Mouse (Mus musculus) large intestine, adult 2 months (tissue): ENCODE results near the gene Nup133. TPM values are rescaled to one million over a fixed set of nuclear protein-coding genes. Genes with fewer than 3 reads are reported as not detected.

Source experiments
- DNase-seq: peaks from one replicate; pipeline ENCODE4 v3.0.0-alpha.2; 2012; ENCODE audit warnings: low read depth, low spot score
- WGBS: fragments of 180-500 bp; shearing (Covaris S2); methylation state at CpG from one replicate; pipeline ENCODE4 v1.1.7; 2018; 5-methylcytosine and 5-hydroxymethylcytosine counted together
- polyA plus RNA-seq: library from polyadenylated mRNA; depleted of rRNA; stranded (reverse); fragments of >200 nt; gene quantifications from 2 replicates; pipeline ENCODE4 v1.2.3, GENCODE M21; 2012

The Nup133 gene
- polyA plus RNA-seq, 1 experiment, result 14.4 TPM

GRCm38 (mm10) chr8:123891883-123892585 is 57.0 kb downstream of the Nup133 start:
- no peak for DNase-seq
- 7% methylated on average over 49 of the region's 49 CpGs for WGBS

GRCm38 (mm10) chr8:123891271-123891670 is 57.8 kb downstream of the Nup133 start:
- no peak for DNase-seq

GRCm38 (mm10) chr8:123889797-123890196 is 59.3 kb downstream of the Nup133 start:
- 61% methylated on average over 4 of the region's 4 CpGs for WGBS
- no peak for DNase-seq

More at GRCm38 (mm10) chr8:123891271-123891670, 57.8 kb downstream of the Nup133 start:
- WGBS, result under 1% methylated on average over 11 of the region's 11 CpGs

- WGBS, result 76% methylated on average over 2 of the region's 2 CpGs
- no peak for DNase-seq
These were observed 61.1 kb downstream of the Nup133 start for GRCm38 (mm10) chr8:123887956-123888355.

GRCm38 (mm10) chr8:123887163-123887562 is 61.9 kb downstream of the Nup133 start:
- DNase-seq, result no peak
- WGBS, result 91% methylated on average over 4 of the region's 4 CpGs

- WGBS, result 11% methylated on average over 13 of the region's 14 CpGs
- no peak for DNase-seq
These were observed 64.1 kb downstream of the Nup133 start for GRCm38 (mm10) chr8:123884721-123885565.

- DNase-seq, result no peak
- 79% methylated on average over 4 of the region's 4 CpGs for WGBS
These were observed 66.0 kb downstream of the Nup133 start for GRCm38 (mm10) chr8:123883094-123883493.

- WGBS, result 70% methylated on average over 2 of the region's 2 CpGs
- DNase-seq, result no peak
These were observed 66.7 kb downstream of the Nup133 start for GRCm38 (mm10) chr8:123882412-123882811.

GRCm38 (mm10) chr8:123880821-123881350 is 68.2 kb downstream of the Nup133 start:
- 24% methylated on average over 4 of the region's 4 CpGs for WGBS
- DNase-seq, result no peak

- DNase-seq, result no peak
- 59% methylated on average over 10 of the region's 10 CpGs for WGBS
These were observed 68.8 kb downstream of the Nup133 start for GRCm38 (mm10) chr8:123880271-123880670.

- WGBS, result 40% methylated on average over 2 of the region's 2 CpGs
- no peak for DNase-seq
These were observed 71.2 kb downstream of the Nup133 start for GRCm38 (mm10) chr8:123877865-123878264.

- DNase-seq, result no peak
- WGBS, result 80% methylated on average over 11 of the region's 11 CpGs
These were observed 74.7 kb downstream of the Nup133 start for GRCm38 (mm10) chr8:123874324-123874723.

- DNase-seq, result no peak
- WGBS, result 76% methylated on average over 6 of the region's 6 CpGs
These were observed 75.7 kb downstream of the Nup133 start for GRCm38 (mm10) chr8:123873364-123873763.

GRCm38 (mm10) chr8:123872048-123872447 is 77.0 kb downstream of the Nup133 start:
- DNase-seq, result no peak
- WGBS, result 71% methylated on average over 9 of the region's 9 CpGs

- 39% methylated on average over 5 of the region's 5 CpGs for WGBS
- DNase-seq, result no peak
These were observed 82.1 kb downstream of the Nup133 start for GRCm38 (mm10) chr8:123866971-123867370.

GRCm38 (mm10) chr8:123865786-123866185 is 83.3 kb downstream of the Nup133 start:
- WGBS, result 53% methylated on average over 7 of the region's 7 CpGs
- DNase-seq, result no peak

GRCm38 (mm10) chr8:123860386-123860785 is 88.7 kb downstream of the Nup133 start:
- DNase-seq, result no peak
- 64% methylated on average over 4 of the region's 4 CpGs for WGBS

GRCm38 (mm10) chr8:123859648-123860259 is 89.3 kb downstream of the Nup133 start, which contains the start of gene Ccsap:
Ccsap (minus strand) TSS chr8:123860209.
- DNase-seq, result no peak
- 1% methylated on average over 48 of the region's 48 CpGs for WGBS

- peak; percentile 80 for DNase-seq
- WGBS, result under 1% methylated on average over 78 of the region's 79 CpGs
These were observed 90.0 kb downstream of the Nup133 start for GRCm38 (mm10) chr8:123858941-123859647.
